17 mouse cellular contexts compared by ENCODE assay signal in the genomic region with DNA sequence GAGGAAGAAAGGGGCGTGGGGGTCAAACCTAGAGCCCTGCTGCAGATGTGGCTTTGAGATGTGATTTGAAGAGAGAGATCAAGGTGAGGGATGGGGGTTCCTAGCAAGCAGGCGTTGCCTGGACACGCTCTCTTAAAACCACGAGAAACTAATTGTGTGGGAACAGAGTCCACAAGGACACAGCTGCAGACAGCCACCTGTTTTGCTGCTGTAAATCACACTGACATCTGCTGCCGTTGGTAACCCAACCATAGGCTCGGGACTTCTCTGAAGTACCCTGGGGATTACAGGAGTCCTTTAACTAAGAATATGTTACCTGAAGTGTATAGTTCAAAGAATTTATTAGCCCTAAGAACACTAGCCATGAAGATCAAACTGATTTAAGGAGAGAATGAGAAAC.
A peak's percentile ranks its signal among the peaks of the same experiment; 100 is the strongest.
DNase-seq lines count a peak whose midpoint lies in the region; ATAC-seq lines count a peak whose summit lies in the region.
"Had no signal": no experiment of that assay in that cellular context is flagged by ENCODE, and none has a peak within 500 bp of the region (broad histone marks: within the 10 kb centered on the region; RNA-seq: fewer than 3 reads in every experiment).

No protein-coding gene starts in this region.

- no peak overlapping the region for H3K9ac ChIP-seq in kidney, embryonic 15.5 days
- no peak overlapping the region for H3K9ac ChIP-seq in neural tube, embryonic 14.5 days (replicated peaks; ENCODE audit: low read depth, low read length)
- H3K9ac ChIP-seq: heart, embryonic 13.5 days; lung, embryonic 15.5 days; neural tube, embryonic 13.5 days; stomach, embryonic 15.5 days had no signal

- no peak overlapping the region for H3K4me3 ChIP-seq in kidney, embryonic 15.5 days (replicated peaks)
- H3K4me3 ChIP-seq in limb, embryonic 10.5 days = no peak overlapping the region
- no peak overlapping the region for H3K4me3 ChIP-seq in neural tube, embryonic 14.5 days (ENCODE audit: low read depth, low read length)
- H3K4me3 ChIP-seq: heart, embryonic 13.5 days; lung, embryonic 15.5 days; neural tube, embryonic 13.5 days; stomach, embryonic 15.5 days had no signal

- H3K36me3 ChIP-seq in kidney, embryonic 15.5 days = no peaks in the 10 kb centered on the region
- H3K36me3 ChIP-seq in limb, embryonic 10.5 days = no peaks in the 10 kb centered on the region
- no peaks in the 10 kb centered on the region for H3K36me3 ChIP-seq in neural tube, embryonic 14.5 days (ENCODE audit: control insufficient read depth, insufficient read depth, low read length)
- H3K36me3 ChIP-seq: G1E; heart, embryonic 13.5 days; lung, embryonic 15.5 days; neural tube, embryonic 13.5 days; stomach, embryonic 15.5 days had no signal

- DNase-seq in kidney, adult 11 months = no peak
- DNase-seq in embryo, embryonic 11.5 days (ENCODE audit: low read depth, low spot score) = peak; percentile 27
- peak; percentile 50 for DNase-seq in limb, embryonic 10.5 days (ENCODE audit: low spot score)
- no peak for DNase-seq in thymus, postnatal 10 days (ENCODE audit: low spot score in 2 of 2)
- no peak for DNase-seq in thymus, adult 18-20 months
- DNase-seq: adrenal gland, adult 2 months; cerebellum, adult 2 months; heart, postnatal 4 days; midbrain, embryonic 14.5 days had no signal

- no peaks in the 10 kb centered on the region for H3K4me1 ChIP-seq in kidney, embryonic 15.5 days
- H3K4me1 ChIP-seq in limb, embryonic 10.5 days = peaks cover 14% of the 10 kb centered on the region; the same call in 1 of the 2 replicates
- no peaks in the 10 kb centered on the region for H3K4me1 ChIP-seq in neural tube, embryonic 14.5 days (ENCODE audit: control insufficient read depth, insufficient read depth, low read length)
- H3K4me1 ChIP-seq: heart, embryonic 13.5 days; lung, embryonic 15.5 days; stomach, embryonic 15.5 days had no signal

- whole genome bisulfite sequencing in kidney, embryonic 15.5 days = 11% methylated on average over 6 of the region's 6 CpGs
- 28% methylated on average over 6 of the region's 6 CpGs for WGBS in limb, embryonic 10.5 days
- 17% methylated on average over 6 of the region's 6 CpGs for WGBS in neural tube, embryonic 14.5 days

- H3K4me2 ChIP-seq in kidney, embryonic 15.5 days = no peak overlapping the region
- no peak overlapping the region for H3K4me2 ChIP-seq in neural tube, embryonic 14.5 days (ENCODE audit: low read depth, low read length)
- H3K4me2 ChIP-seq: heart, embryonic 13.5 days; liver, embryonic 11.5 days; lung, embryonic 15.5 days; neural tube, embryonic 13.5 days; stomach, embryonic 15.5 days had no signal

- ATAC-seq in kidney, embryonic 15.5 days (replicated peaks; ENCODE audit: low FRiP score) = peak; percentile 81
- peak; percentile 55; the same call in 1 of the 2 replicates for ATAC-seq in neural tube, embryonic 14.5 days (ENCODE audit: low read depth)

- no peak overlapping the region for H3K27ac ChIP-seq in kidney, embryonic 15.5 days
- no peak overlapping the region for H3K27ac ChIP-seq in limb, embryonic 10.5 days
- no peak overlapping the region for H3K27ac ChIP-seq in neural tube, embryonic 14.5 days (ENCODE audit: low read depth, low read length)
- H3K27ac ChIP-seq: heart, embryonic 13.5 days; lung, embryonic 15.5 days; neural tube, embryonic 13.5 days; stomach, embryonic 15.5 days had no signal

- H3K9me3 ChIP-seq in kidney, embryonic 15.5 days (replicated peaks) = no peaks in the 10 kb centered on the region
- no peaks in the 10 kb centered on the region for H3K9me3 ChIP-seq in limb, embryonic 10.5 days (replicated peaks)
- no peaks in the 10 kb centered on the region for H3K9me3 ChIP-seq in neural tube, embryonic 14.5 days (ENCODE audit: control insufficient read depth, low read length)
- H3K9me3 ChIP-seq: G1E; heart, embryonic 13.5 days; lung, embryonic 15.5 days; neural tube, embryonic 13.5 days; stomach, embryonic 15.5 days had no signal

- no peaks in the 10 kb centered on the region for H3K27me3 ChIP-seq in kidney, embryonic 15.5 days
- H3K27me3 ChIP-seq in limb, embryonic 10.5 days (ENCODE audit: low read depth, poor library complexity, severe bottlenecking) = no peaks in the 10 kb centered on the region
- no peaks in the 10 kb centered on the region for H3K27me3 ChIP-seq in neural tube, embryonic 14.5 days (ENCODE audit: control insufficient read depth, insufficient read depth, low read length)
- H3K27me3 ChIP-seq: heart, embryonic 13.5 days; lung, embryonic 15.5 days; neural tube, embryonic 13.5 days; stomach, embryonic 15.5 days had no signal

Comparison
In these comparisons a context has a peak if more than half of its experiments do, and no peak if none do; other contexts are left out.
1. DNase-seq: peak in embryo, embryonic 11.5 days (single experiment) and limb, embryonic 10.5 days (single experiment); none in kidney, adult 11 months (single experiment), thymus, postnatal 10 days (0 of 2) and thymus, adult 18-20 months (0 of 2).